Mouse (Mus musculus): ENCODE data around the gene Nedd4. TPM values are rescaled to one million over a fixed set of nuclear protein-coding genes. Genes with fewer than 3 reads are reported as not detected.
"Not testable (repeated sequence)": the region's sequence is repeated elsewhere in the genome, so short reads cannot be mapped to it uniquely, and the experiment has no call there.

Gene Nedd4
- polyA plus RNA-seq, 1 experiment from 2014 or later = 660 TPM

DNA sequence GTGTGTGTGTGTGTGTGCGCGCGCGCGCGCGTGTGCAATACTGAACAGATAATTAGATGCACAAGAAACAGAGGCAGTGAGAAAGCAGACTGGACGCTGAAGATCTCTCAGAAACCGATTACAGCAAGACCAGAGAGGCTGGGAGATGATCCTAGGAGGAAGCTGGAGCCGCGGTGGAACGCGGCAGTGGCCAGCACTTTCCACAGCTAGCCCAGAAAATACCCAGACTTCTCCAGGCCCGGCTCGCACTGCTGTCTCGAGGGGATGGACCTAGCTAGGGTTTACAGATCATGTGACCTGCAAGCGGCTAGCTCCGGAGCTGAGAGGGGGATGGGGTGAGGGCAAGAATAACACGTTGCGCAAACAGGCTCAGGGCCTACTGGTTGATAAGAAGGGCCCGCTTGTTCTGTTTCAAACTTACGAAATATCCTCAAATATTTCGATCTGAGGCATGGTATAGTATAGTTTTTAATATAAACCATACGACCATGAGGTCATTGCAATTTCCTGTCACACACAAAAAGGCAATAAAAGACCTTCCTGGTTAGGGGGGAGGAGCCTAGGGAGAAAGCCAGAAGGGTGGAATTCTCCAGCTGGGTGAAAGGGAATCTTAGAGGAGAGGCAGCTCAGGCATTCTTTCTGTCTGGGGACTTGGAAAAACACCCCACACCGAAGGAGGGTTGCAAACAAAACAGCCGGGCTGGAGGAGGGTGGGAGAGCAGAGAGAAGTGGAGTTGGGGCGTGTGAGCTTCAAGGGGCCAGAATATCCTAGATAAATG, 22.1 kb upstream of the Nedd4 start:
- H3K27ac ChIP-seq (replicated peaks) = peak overlapping the region; percentile 99
- peaks cover 40% of the 10 kb centered on the region for H3K4me1 ChIP-seq
- H3K36me3 ChIP-seq (replicated peaks) = no peaks in the 10 kb centered on the region
- peak overlapping the region; percentile 57 for H3K4me3 ChIP-seq
- H3K27me3 ChIP-seq (replicated peaks; ENCODE audit: low read depth, poor library complexity, severe bottlenecking) = no peaks in the 10 kb centered on the region
- peak; percentile 92 for DNase-seq (ENCODE audit: low spot score)
- WGBS = under 1% methylated on average over 27 of the region's 27 CpGs
- no peaks in the 10 kb centered on the region for H3K9me3 ChIP-seq

DNA sequence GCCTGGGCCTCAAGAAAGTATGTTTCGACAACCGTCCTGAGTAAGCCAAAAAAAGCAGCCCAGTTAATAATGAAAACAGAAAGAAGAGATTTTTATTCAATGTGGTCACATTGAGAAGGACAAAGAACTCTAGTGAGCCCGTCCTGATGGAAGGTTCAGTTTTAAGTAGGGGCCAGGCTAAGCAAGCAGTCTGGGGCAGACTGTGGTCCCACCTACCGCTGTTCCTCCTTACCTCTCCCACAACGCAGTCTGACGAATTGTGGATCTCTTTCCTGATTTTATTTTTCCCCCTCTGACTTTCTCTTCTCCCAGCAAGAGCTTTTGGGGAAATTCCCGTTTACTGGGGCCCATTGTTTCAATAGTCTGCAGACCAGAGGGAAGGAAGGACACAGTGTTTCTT, 21.5 kb upstream of the Nedd4 start:
- Histone ChIP-seq H3K4me1 (peaks cover 40% of the 10 kb centered on the region), H3K36me3 (replicated peaks) (no peaks in the 10 kb centered on the region), H3K9me3 (no peaks in the 10 kb centered on the region), H3K27me3 (replicated peaks; ENCODE audit: low read depth, poor library complexity, severe bottlenecking) (no peaks in the 10 kb centered on the region), H3K27ac (replicated peaks) (peak overlapping the region; percentile 99), H3K4me3 (peak overlapping the region; percentile 57)
- 17% methylated on average over 7 of the region's 7 CpGs for WGBS
- DNase-seq (ENCODE audit: low spot score) = no peak

DNA sequence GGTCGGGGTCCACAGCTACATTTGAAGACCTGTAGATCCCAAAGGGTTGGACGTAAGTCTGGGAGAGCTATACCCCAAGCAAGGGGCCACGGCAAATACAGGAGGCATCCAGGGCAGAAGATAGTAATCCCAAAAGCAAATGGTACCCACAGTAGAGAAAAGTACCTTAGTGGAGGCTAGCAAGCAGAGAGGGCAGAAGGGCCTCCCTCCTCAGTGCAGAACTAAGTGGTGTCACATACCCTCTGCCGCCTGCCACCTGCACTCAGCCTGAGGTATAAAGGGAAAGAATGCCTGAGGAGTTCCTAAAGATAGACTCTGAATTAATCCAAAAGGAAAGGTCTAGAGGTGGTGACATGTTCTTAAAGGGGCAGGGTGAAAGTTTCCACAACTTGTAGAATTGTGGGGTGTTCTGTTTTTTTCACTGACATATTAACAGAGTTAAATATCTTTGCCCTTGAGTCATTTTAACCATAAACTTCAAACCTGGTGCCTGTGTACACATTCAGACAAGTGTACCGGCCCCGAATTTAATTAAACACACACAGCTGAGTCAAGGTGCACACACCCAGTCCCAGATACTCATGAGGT, 21.0 kb upstream of the Nedd4 start:
- peak; percentile 29 for DNase-seq (ENCODE audit: low spot score)
- H3K27ac ChIP-seq (replicated peaks) = peak overlapping the region; percentile 99
- WGBS = 66% methylated on average over 6 of the region's 6 CpGs
- H3K4me3 ChIP-seq = peak overlapping the region; percentile 57
- H3K36me3 ChIP-seq (replicated peaks) = no peaks in the 10 kb centered on the region
- no peaks in the 10 kb centered on the region for H3K9me3 ChIP-seq
- H3K4me1 ChIP-seq = peaks cover 40% of the 10 kb centered on the region
- H3K27me3 ChIP-seq (replicated peaks; ENCODE audit: low read depth, poor library complexity, severe bottlenecking) = no peaks in the 10 kb centered on the region

DNA sequence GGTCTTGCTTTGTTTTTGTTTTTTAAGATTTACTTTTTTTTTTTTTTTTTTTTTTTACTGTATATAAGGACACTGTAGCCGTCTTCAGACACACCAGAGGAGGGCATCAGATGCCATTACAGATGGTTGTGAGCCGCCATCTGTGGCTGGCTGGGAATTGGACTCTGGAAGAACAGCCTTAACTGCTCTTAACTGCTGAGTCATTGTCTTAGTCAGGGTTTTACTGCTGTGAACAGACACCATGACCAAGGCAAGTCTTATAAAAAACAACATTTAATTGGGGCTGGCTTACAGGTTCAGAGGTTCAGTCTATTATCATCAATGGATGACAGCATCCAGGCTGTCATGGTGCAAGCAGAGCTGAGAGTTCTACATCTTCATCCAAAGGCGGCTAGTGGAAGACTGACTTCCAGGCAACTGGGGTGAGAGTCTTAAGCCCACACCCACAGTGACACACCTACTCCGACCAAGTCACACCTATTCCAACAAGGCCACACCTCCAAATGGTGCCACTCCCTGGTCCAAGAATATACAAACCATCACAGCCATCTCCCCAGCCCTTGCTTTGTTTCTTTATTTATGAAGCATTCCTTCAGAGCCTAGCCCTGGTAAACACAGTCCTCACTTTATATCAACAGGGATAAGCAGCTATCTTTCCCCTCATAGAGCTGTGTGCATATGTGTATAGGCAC, 19.2 kb upstream of the Nedd4 start:
- not testable (repeated sequence) for H3K27ac ChIP-seq (replicated peaks); H3K27me3 ChIP-seq (replicated peaks; ENCODE audit: low read depth, poor library complexity, severe bottlenecking); H3K9me3 ChIP-seq; H3K36me3 ChIP-seq (replicated peaks); DNase-seq (ENCODE audit: low spot score); H3K4me3 ChIP-seq
- H3K4me1 ChIP-seq = peaks cover 40% of the 10 kb centered on the region
- 98% methylated on average over 4 of the region's 4 CpGs for WGBS

DNA sequence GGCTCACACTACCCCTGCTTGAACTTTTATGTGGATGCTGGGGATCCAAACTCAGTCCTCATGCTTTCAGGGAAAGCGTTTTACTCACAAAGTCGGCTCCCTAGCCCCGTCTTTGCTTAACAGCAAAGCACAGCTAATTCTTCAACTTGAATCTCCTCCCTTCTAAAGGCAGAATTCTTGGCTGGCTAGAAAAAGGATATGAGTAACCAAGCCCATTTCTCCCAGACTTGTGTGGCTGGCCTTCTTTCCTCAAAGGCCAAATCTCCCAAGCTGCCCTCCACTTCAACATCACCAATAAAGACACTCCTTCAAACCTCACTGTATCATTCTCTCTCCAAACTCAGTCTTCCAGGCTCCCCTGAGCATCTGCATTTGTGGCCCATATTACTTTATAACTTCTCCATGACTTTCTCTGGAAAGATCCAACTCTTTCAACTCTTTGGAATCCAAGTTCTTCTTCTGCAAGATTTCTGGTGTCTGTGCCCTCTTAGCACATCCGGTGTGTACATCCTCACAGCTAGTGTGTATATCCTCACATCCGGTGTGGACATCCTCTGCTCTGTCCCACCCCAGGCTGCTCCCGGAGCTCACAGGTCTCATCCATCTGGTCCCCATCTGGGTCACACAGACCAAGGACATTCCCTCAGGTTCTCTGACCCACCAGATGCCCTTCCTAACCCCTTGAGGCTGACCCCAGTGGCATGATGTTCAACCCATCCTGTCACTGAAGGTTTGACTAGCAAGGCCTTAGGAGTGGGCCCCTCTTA, 18.3 kb upstream of the Nedd4 start:
- Histone ChIP-seq H3K9me3 (no peaks in the 10 kb centered on the region), H3K27ac (replicated peaks) (peak overlapping the region; percentile 71), H3K27me3 (replicated peaks; ENCODE audit: low read depth, poor library complexity, severe bottlenecking) (no peaks in the 10 kb centered on the region), H3K4me1 (peaks cover 40% of the 10 kb centered on the region), H3K36me3 (replicated peaks) (no peaks in the 10 kb centered on the region), H3K4me3 (no peak overlapping the region)
- WGBS = 69% methylated on average over 6 of the region's 6 CpGs
- DNase-seq (ENCODE audit: low spot score) = no peak

DNA sequence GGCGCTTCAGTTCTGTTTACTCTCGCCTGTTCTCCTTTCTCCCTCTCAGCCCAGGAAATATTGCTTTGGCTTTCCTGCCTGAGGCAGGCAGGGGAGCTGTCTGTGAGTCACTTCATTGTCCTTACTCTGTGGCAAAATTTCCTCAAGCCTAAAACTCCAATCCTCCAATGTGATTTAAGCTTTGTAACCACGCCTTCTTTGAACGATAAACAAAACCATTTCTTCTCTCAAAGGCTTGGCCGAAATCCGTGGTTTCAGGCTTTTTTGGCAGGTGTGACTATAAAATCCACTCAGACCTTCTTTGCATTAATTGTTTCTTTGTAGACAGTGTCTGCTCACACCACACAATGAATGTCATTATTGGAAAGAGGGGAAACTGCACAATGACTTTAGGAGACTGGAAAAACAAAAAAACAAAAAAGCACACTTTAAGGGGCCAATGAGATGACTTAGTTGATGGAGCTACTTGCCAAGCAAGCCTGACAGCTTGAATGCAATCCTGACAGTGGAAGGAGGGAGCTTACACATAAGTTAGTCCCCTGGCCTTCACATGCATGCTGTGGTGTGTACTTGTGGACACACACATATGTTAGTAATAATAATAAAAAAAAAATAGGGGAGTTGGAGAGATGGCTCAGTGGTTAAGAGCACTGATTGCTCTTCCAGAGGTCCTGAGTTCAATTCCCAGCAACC, 17.6 kb upstream of the Nedd4 start:
- Histone ChIP-seq H3K27me3 (replicated peaks; ENCODE audit: low read depth, poor library complexity, severe bottlenecking) (no peaks in the 10 kb centered on the region), H3K27ac (replicated peaks) (peak overlapping the region; percentile 71), H3K4me3 (no peak overlapping the region), H3K9me3 (no peaks in the 10 kb centered on the region), H3K36me3 (replicated peaks) (no peaks in the 10 kb centered on the region), H3K4me1 (peaks cover 32% of the 10 kb centered on the region)
- 31% methylated on average over 6 of the region's 6 CpGs for WGBS
- DNase-seq (ENCODE audit: low spot score) = no peak

DNA sequence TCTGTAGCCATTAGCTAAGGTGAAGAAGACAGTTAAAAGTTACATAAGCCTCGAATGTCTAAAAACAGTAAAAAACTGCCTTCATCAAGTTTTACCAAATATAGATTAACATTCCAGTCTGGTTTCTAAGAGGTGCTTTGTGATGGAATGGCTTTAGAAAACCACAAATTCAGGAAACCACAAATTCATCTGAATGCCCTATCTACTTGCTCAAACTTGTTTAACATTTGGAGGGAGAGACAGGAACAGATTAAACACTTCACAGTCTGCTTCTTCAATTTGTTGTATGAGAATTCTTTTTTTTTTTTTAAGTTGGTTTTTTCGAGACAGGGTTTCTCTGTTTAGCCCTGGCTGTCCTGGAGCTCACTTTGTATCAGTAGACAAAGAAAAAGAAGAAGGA, 12.4 kb upstream of the Nedd4 start:
- Histone ChIP-seq H3K27ac (replicated peaks) (no peak overlapping the region), H3K4me1 (peaks cover 29% of the 10 kb centered on the region), H3K36me3 (replicated peaks) (no peaks in the 10 kb centered on the region), H3K9me3 (no peaks in the 10 kb centered on the region), H3K27me3 (replicated peaks; ENCODE audit: low read depth, poor library complexity, severe bottlenecking) (no peaks in the 10 kb centered on the region), H3K4me3 (no peak overlapping the region)
- DNase-seq (ENCODE audit: low spot score) = no peak
- 68% methylated on average over 2 of the region's 2 CpGs for WGBS

DNA sequence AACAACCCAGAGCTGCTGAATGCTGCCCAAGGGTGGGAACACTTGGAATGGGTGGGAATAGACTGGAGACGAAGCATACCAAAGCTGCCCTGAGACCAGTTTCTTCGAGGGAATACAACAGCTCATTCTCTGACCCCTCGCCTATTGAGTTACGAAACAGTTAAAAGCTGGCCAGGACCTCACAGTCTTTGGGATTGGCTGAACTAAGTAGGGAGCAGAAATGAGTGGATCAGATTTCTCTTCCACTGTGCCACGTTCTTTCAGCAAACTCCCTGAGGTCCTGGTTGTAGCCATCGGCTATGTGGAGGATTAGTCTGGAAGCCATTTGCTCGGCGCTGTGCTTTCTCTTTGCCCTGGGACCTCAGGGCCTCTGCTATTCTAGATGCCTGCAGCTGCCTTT, 9.2 kb upstream of the Nedd4 start:
- no peaks in the 10 kb centered on the region for H3K27me3 ChIP-seq (replicated peaks; ENCODE audit: low read depth, poor library complexity, severe bottlenecking)
- H3K9me3 ChIP-seq = no peaks in the 10 kb centered on the region
- H3K4me1 ChIP-seq = peaks cover 56% of the 10 kb centered on the region
- peak overlapping the region; percentile 41 for H3K4me3 ChIP-seq
- 13% methylated on average over 8 of the region's 8 CpGs for WGBS
- H3K36me3 ChIP-seq (replicated peaks) = no peaks in the 10 kb centered on the region
- DNase-seq (ENCODE audit: low spot score) = peak; percentile 83
- peak overlapping the region; percentile 89 for H3K27ac ChIP-seq (replicated peaks)

DNA sequence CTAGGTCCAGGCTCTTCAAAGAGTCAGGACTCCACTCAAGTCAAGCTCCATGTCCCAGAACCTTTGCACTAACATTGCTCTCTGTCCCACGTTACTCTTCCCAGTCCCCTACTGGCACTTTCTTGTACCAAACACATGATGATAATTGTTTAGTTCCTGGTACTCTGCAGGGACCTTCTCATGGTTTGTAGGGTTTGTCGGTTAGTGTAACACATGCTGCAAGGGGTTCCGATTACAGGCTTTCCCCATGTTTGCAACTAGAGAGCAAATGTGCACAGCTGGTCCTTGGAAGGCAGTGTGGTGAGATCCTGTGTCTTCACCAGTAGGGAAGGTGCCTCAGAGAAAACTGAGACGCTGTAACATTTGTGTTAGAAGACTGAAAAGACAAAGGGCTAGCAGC, 8.6 kb upstream of the Nedd4 start:
- DNase-seq (ENCODE audit: low spot score) = peak; percentile 64
- H3K4me3 ChIP-seq = peak overlapping the region; percentile 41
- H3K36me3 ChIP-seq (replicated peaks) = no peaks in the 10 kb centered on the region
- H3K9me3 ChIP-seq = no peaks in the 10 kb centered on the region
- H3K27ac ChIP-seq (replicated peaks) = peak overlapping the region; percentile 89
- H3K27me3 ChIP-seq (replicated peaks; ENCODE audit: low read depth, poor library complexity, severe bottlenecking) = no peaks in the 10 kb centered on the region
- peaks cover 56% of the 10 kb centered on the region for H3K4me1 ChIP-seq
- WGBS = 25% methylated on average over 4 of the region's 4 CpGs

DNA sequence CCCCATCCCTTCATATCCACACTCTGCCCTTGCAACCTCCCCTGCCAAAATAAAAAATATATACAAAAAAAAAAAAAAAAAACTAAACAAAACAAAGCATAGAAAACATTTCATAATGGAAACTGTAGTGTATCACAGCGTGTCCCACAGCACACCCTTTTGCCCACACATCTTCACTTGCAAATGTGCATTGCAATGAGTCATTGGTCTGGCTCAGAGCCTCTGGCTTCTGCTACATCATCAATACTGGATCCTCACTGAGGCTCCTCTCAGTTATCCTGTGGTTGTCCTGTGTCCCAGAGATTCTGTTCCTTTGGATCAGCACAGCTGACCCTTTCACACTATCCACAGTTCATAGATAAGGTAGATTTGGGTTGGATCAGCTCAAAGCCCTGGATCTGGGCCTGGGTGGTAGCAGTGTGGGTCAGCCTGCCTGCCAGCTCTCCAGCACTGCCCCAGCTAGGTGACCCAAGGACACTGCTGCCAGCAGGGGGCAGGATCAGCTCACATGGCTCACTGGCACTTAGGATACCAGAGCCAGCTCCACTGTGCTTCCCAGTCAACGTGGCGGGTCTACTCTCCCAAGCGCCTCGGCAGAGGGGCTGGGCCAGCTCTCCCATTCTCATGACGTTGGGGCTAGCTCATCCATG, 7.4 kb upstream of the Nedd4 start:
- DNase-seq (ENCODE audit: low spot score) = peak; percentile 65

DNA sequence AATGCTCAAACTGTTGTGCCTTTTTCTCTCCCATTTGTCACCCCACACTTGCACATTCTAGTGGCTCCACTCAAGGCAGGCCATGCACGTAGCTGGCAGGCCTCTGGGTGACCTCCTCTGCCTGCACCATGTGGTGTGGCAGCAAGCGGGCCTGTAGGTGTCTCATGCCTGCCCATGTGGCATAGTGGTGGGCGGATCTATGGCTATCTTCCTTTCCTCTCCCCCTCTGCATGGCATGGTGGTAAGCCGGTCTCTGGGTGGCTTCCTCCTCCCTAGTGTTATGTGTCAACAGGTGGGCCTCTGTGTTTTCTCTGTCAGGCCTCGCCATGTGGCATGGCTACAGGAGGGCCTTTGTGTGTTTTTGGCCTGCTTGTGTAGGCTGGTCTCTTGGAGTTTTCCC, 6.5 kb upstream of the Nedd4 start:
- H3K9me3 ChIP-seq = no peaks in the 10 kb centered on the region

More for the DNA sequence above, 7.4 kb upstream of the Nedd4 start:
- Histone ChIP-seq H3K4me3 (no peak overlapping the region), H3K36me3 (replicated peaks) (no peaks in the 10 kb centered on the region), H3K27ac (replicated peaks) (peak overlapping the region; percentile 58), H3K27me3 (replicated peaks; ENCODE audit: low read depth, poor library complexity, severe bottlenecking) (no peaks in the 10 kb centered on the region), H3K4me1 (peaks cover 60% of the 10 kb centered on the region), H3K9me3 (no peaks in the 10 kb centered on the region)
- WGBS = 74% methylated on average over 6 of the region's 6 CpGs

More for the DNA sequence above, 6.5 kb upstream of the Nedd4 start:
- 83% methylated on average over 5 of the region's 5 CpGs for WGBS
- no peak overlapping the region for H3K4me3 ChIP-seq
- no peak for DNase-seq (ENCODE audit: low spot score)
- H3K36me3 ChIP-seq (replicated peaks) = no peaks in the 10 kb centered on the region
- peaks cover 61% of the 10 kb centered on the region for H3K4me1 ChIP-seq
- no peaks in the 10 kb centered on the region for H3K27me3 ChIP-seq (replicated peaks; ENCODE audit: low read depth, poor library complexity, severe bottlenecking)
- peak overlapping the region; percentile 58 for H3K27ac ChIP-seq (replicated peaks)

All from embryonic facial prominence, embryonic 10.5 days (tissue).